Mouse (Mus musculus) forebrain, embryonic 16.5 days (tissue): ENCODE data around the gene Lhfp. TPM values are rescaled to one million over a fixed set of nuclear protein-coding genes. Genes with fewer than 3 reads are reported as not detected.

Experiments
- ATAC-seq: fragments of 200-750 bp; cut with Nextera tagmentation; 2 replicates; pipeline ENCODE4 v1.8.0; 2017; ENCODE audit warnings: mild to moderate bottlenecking, moderate library complexity
- H3K27ac ChIP-seq: fragments of 300-500 bp; sonication (generic); 2 replicates; pipeline ENCODE4 v1.5.1; 2014; ENCODE audit warnings: low read length, control low read depth
- H3K27me3 ChIP-seq: fragments of 300-500 bp; sonication (generic); replicated peaks from 2 replicates; pipeline ENCODE4 v1.6.1; 2014; ENCODE audit warnings: low read length; ENCODE audit not compliant: control insufficient read depth, insufficient read depth
- H3K36me3 ChIP-seq: fragments of 300-500 bp; sonication (generic); 2 replicates; pipeline ENCODE4 v1.6.1; 2014; ENCODE audit not compliant: control insufficient read depth, insufficient read depth
- H3K4me1 ChIP-seq: fragments of 300-500 bp; sonication (generic); replicated peaks from 2 replicates; pipeline ENCODE4 v1.6.1; 2014; ENCODE audit warnings: low read length; ENCODE audit not compliant: control insufficient read depth, insufficient read depth
- H3K4me2 ChIP-seq: fragments of 300-500 bp; sonication (generic); 2 replicates; pipeline ENCODE4 v1.6.1; 2014; ENCODE audit warnings: mild to moderate bottlenecking, low read length, control low read depth
- H3K4me3 ChIP-seq: fragments of 300-500 bp; sonication (generic); replicated peaks from 2 replicates; pipeline ENCODE4 v1.5.1; 2014; ENCODE audit warnings: mild to moderate bottlenecking, low read length, control low read depth
- H3K9ac ChIP-seq: fragments of 300-500 bp; sonication (generic); replicated peaks from 2 replicates; pipeline ENCODE4 v1.6.1; 2014; ENCODE audit warnings: low read depth, low read length, control low read depth
- H3K9me3 ChIP-seq: fragments of 300-500 bp; sonication (generic); 2 replicates; pipeline ENCODE4 v1.6.1; 2016; ENCODE audit warnings: low read length; ENCODE audit not compliant: control insufficient read depth
- WGBS: fragments of 180-500 bp; shearing (Covaris S2); extraction: QIAGEN DNeasy Blood & Tissue Kit; methylation state at CpG from one replicate; pipeline ENCODE4 v1.1.7; 2014; 5-methylcytosine and 5-hydroxymethylcytosine counted together
- polyA plus RNA-seq: library from polyadenylated mRNA; unstranded; fragments of >200 nt; fragmentation: Nextera tagmentation; extraction: Ambion mirVana; gene quantifications from 2 replicates; pipeline ENCODE4 v1.2.1, GENCODE M21; 2015

Gene Lhfp
- polyA plus RNA-seq, 1 experiment from 2014 or later: 43.7 TPM

DNA sequence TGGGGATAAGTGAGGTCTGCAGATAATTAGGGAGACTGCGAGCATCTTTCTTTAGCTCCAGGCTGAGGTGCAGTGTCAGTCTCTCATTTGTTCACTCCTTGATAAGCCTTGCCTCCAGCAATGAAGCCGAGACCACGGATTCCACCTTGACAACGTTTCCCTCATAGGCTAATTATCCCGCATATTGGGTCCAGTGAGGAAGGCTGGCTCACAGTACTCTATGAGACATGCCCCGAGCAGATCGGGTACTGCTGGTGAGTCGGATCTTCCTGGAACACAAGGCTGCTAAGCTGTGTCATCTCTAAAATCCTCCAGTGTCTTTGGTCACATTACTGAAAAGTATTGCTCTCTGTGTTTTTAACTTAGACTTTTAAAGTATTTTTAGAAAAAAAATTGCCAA is 158.8 kb downstream of the Lhfp start:
- Histone ChIP-seq H3K9ac (no peak overlapping the region), H3K9me3 (no peaks in the 10 kb centered on the region), H3K36me3 (no peaks in the 10 kb centered on the region), H3K27ac (no peak overlapping the region), H3K4me3 (no peak overlapping the region), H3K4me1 (peaks cover 19% of the 10 kb centered on the region), H3K4me2 (no peak overlapping the region), H3K27me3 (no peaks in the 10 kb centered on the region)
- ATAC-seq: no peak
- WGBS: 71% methylated on average over 8 of the region's 8 CpGs

GRCm38 (mm10) chr3:53200853-53201252 is 159.5 kb downstream of the Lhfp start:
- Histone ChIP-seq H3K4me2 (no peak overlapping the region), H3K4me1 (peaks cover 15% of the 10 kb centered on the region), H3K9ac (0 out of 2 replicates have a peak overlapping the region, but pooled peaks have one; percentile 6), H3K9me3 (no peaks in the 10 kb centered on the region), H3K4me3 (no peak overlapping the region), H3K27me3 (no peaks in the 10 kb centered on the region), H3K27ac (no peak overlapping the region; the same call in 1 of the 2 replicates), H3K36me3 (no peaks in the 10 kb centered on the region)
- WGBS: 62% methylated on average over 10 of the region's 10 CpGs
- ATAC-seq: no peak

DNA sequence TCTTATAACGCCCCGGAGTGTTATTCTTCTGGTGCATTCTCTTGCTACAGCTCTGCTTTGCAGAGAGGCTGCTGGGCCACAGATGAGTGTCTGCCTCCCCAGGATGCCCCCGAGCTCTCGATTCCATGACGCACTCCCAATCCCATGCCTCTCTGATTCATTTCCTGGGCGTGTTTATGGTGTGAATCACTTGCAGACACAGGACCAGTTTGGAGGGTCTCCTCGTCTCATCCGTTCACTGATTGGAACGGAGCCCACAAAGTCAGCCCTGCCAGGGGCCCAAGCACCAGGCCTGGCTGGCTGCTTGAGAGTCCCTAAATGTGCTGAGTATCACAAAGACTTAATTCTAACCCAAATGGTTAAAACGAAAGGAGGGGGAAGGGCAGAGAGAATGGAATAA is 160.3 kb downstream of the Lhfp start:
- Histone ChIP-seq H3K4me2 (no peak overlapping the region), H3K36me3 (no peaks in the 10 kb centered on the region), H3K9ac (peak overlapping the region; percentile 22; the same call in 1 of the 2 replicates), H3K27ac (peak overlapping the region; percentile 20; the same call in 1 of the 2 replicates), H3K4me3 (no peak overlapping the region), H3K9me3 (no peaks in the 10 kb centered on the region), H3K4me1 (peaks cover 14% of the 10 kb centered on the region), H3K27me3 (no peaks in the 10 kb centered on the region)
- ATAC-seq: peak; percentile 56
- WGBS: 9% methylated on average over 10 of the region's 10 CpGs

- 38% methylated on average over 6 of the region's 6 CpGs for WGBS
- Histone ChIP-seq H3K27ac (0 out of 2 replicates have a peak overlapping the region, but pooled peaks have one; percentile 7), H3K4me3 (no peak overlapping the region), H3K4me1 (peaks cover 18% of the 10 kb centered on the region), H3K9me3 (no peaks in the 10 kb centered on the region), H3K36me3 (no peaks in the 10 kb centered on the region), H3K9ac (no peak overlapping the region), H3K27me3 (no peaks in the 10 kb centered on the region), H3K4me2 (no peak overlapping the region)
- ATAC-seq: peak; percentile 63; the same call in 1 of the 2 replicates
Observed at GRCm38 (mm10) chr3:53202184-53202583, 160.9 kb downstream of the Lhfp start.

DNA sequence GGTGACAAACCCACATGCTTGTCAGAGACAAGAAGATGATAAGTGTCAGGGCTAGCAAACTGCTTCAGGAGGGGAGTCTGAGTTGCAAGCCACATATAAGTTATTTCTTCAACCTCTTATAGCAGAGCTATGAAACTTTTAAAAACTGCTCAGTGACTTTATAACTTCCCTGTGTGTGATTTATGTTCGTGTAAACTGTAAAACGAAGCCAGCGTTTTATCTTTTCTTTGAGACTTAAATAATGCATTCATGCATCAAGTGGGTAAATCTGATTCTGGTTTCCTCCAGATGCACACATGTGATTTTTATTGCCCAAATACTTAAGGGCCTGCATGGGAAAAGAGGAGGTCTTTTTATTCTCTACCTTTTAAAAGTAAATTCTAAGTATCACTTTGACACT is 161.4 kb downstream of the Lhfp start:
- Histone ChIP-seq H3K9ac (no peak overlapping the region), H3K27me3 (no peaks in the 10 kb centered on the region), H3K36me3 (no peaks in the 10 kb centered on the region), H3K4me1 (peaks cover 18% of the 10 kb centered on the region), H3K27ac (no peak overlapping the region), H3K9me3 (no peaks in the 10 kb centered on the region), H3K4me3 (no peak overlapping the region), H3K4me2 (no peak overlapping the region)
- WGBS: 89% methylated on average over 3 of the region's 3 CpGs
- no peak for ATAC-seq

DNA sequence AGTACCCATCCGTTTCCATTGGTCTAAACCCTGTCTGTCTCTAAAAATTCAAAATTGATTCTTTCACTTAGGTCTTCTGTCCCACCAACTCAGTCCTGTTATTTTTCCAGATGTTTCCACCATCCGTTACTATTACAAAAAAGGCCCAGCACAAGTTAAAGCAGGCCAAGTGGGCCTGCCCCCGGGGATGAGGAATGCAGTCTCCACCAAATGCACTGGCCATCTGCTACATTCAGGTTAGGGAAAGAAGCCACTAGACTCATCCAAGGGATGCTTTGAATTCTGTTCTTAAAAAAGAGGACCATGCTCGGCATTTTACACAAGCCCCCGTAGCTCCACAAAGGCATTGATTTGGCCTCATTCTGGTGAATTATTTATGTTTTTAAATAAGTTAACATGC is 162.3 kb downstream of the Lhfp start:
- Histone ChIP-seq H3K36me3 (no peaks in the 10 kb centered on the region), H3K4me2 (no peak overlapping the region), H3K4me3 (no peak overlapping the region), H3K9me3 (no peaks in the 10 kb centered on the region), H3K27me3 (no peaks in the 10 kb centered on the region), H3K9ac (no peak overlapping the region), H3K4me1 (peaks cover 18% of the 10 kb centered on the region), H3K27ac (no peak overlapping the region)
- WGBS: 67% methylated on average over 5 of the region's 5 CpGs
- ATAC-seq: no peak

DNA sequence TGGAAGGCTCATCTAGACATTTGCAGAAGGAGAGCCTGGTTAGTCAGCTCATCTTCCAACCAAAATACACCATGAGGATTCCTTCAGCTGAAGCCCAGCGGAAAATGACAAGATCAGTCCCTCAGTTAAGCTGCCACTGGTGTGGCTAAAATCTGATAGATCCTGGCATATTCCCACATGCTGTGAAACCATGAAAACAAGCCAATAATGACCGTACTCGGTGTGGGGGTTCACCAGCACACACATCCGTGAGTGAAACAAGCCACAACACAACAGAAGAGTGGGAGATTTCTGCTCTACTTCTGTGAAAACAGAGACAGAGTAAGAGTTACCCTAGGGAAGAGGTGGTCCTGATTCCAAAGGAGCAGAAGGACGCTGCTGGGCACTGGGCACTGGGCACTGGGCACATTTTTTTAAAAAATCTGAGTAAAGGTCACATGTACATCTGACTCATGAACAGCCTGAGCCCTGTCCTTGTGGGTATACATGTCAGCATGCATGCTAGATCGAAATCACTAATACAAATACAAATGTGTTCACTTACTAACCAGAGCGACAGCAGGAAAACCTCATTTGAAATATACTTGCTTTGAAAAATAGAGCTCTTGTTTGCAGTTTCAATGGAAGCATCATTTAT is 163.1 kb downstream of the Lhfp start:
- Histone ChIP-seq H3K9ac (no peak overlapping the region), H3K9me3 (no peaks in the 10 kb centered on the region), H3K36me3 (no peaks in the 10 kb centered on the region), H3K4me1 (peaks cover 16% of the 10 kb centered on the region), H3K4me3 (no peak overlapping the region), H3K4me2 (no peak overlapping the region), H3K27me3 (no peaks in the 10 kb centered on the region), H3K27ac (no peak overlapping the region)
- ATAC-seq: no peak
- WGBS: 87% methylated on average over 7 of the region's 7 CpGs

GRCm38 (mm10) chr3:53204985-53205365 is 163.6 kb downstream of the Lhfp start:
- no peak overlapping the region for H3K9ac ChIP-seq
- no peak for ATAC-seq
- WGBS: 85% methylated on average over 1 of the region's 1 CpGs
- no peaks in the 10 kb centered on the region for H3K9me3 ChIP-seq
- no peaks in the 10 kb centered on the region for H3K27me3 ChIP-seq
- peaks cover 16% of the 10 kb centered on the region for H3K4me1 ChIP-seq
- no peak overlapping the region for H3K4me2 ChIP-seq
- no peak overlapping the region for H3K4me3 ChIP-seq
- H3K36me3 ChIP-seq: no peaks in the 10 kb centered on the region
- no peak overlapping the region for H3K27ac ChIP-seq

DNA sequence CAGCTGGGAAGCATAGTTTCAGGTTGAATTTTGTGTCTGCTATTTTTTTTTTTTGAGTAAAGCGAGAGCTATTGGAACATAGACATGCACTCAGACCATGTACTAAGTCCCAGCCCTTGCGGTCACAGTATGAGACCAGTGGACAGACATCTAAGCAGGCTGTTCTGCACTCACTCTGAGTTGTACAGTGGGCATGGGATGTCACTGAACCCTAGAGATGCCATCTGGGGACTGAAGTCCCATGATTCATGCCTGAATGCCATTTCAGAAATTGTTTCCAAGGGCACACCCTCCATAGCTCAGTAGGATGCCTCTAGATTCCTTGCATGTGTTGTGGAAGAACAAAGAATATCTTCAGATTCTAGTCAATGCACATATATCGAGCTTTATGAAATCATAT is 164.4 kb downstream of the Lhfp start:
- 97% methylated on average over 3 of the region's 3 CpGs for WGBS
- no peaks in the 10 kb centered on the region for H3K9me3 ChIP-seq
- H3K4me1 ChIP-seq: peaks cover 16% of the 10 kb centered on the region
- H3K4me2 ChIP-seq: no peak overlapping the region
- no peaks in the 10 kb centered on the region for H3K27me3 ChIP-seq
- H3K36me3 ChIP-seq: no peaks in the 10 kb centered on the region
- no peak overlapping the region for H3K9ac ChIP-seq
- H3K27ac ChIP-seq: no peak overlapping the region
- ATAC-seq: no peak
- no peak overlapping the region for H3K4me3 ChIP-seq
